Mouse (Mus musculus) kidney, embryonic 16.5 days (tissue): ENCODE measurements around the gene St6galnac3. TPM values are rescaled to one million over a fixed set of nuclear protein-coding genes. Genes with fewer than 3 reads are reported as not detected.

Experiments
- ATAC-seq: fragments of 200-750 bp; cut with Nextera tagmentation; 2 replicates; pipeline ENCODE4 v1.8.0; 2017; ENCODE audit warnings: moderate TSS enrichment; ENCODE audit not compliant: low FRiP score, low TSS enrichment
- H3K27ac ChIP-seq: fragments of 300-500 bp; sonication (generic); 2 replicates; pipeline ENCODE4 v1.5.1; 2014; ENCODE audit warnings: low read length
- H3K27me3 ChIP-seq: fragments of 300-500 bp; sonication (generic); 2 replicates; pipeline ENCODE4 v1.6.1; 2014; ENCODE audit warnings: low read length, control low read depth, mixed read lengths; ENCODE audit not compliant: insufficient read depth
- H3K36me3 ChIP-seq: fragments of 300-500 bp; sonication (generic); 2 replicates; pipeline ENCODE4 v1.6.1; 2014; ENCODE audit warnings: low read length, control low read depth, mixed read lengths; ENCODE audit not compliant: insufficient read depth
- H3K4me1 ChIP-seq: fragments of 300-500 bp; sonication (generic); 2 replicates; pipeline ENCODE4 v1.6.1; 2014; ENCODE audit warnings: low read length, control low read depth, mixed read lengths; ENCODE audit not compliant: insufficient read depth
- H3K4me2 ChIP-seq: fragments of 300-500 bp; sonication (generic); replicated peaks from 2 replicates; pipeline ENCODE4 v1.6.1; 2014; ENCODE audit warnings: low read depth, low read length
- H3K4me3 ChIP-seq: fragments of 300-500 bp; sonication (generic); 2 replicates; pipeline ENCODE4 v1.5.1; 2014; ENCODE audit warnings: mild to moderate bottlenecking, low read length
- H3K9ac ChIP-seq: fragments of 300-500 bp; sonication (generic); replicated peaks from 2 replicates; pipeline ENCODE4 v1.6.1; 2014; ENCODE audit warnings: low read length
- H3K9me3 ChIP-seq: fragments of 300-500 bp; sonication (generic); 2 replicates; pipeline ENCODE4 v1.6.1; 2016; ENCODE audit warnings: low read length, control low read depth
- WGBS: fragments of 180-500 bp; shearing (Covaris S2); extraction: QIAGEN DNeasy Blood & Tissue Kit; methylation state at CpG from one replicate; pipeline ENCODE4 v1.1.7; 2014; 5-methylcytosine and 5-hydroxymethylcytosine counted together
- polyA plus RNA-seq: library from polyadenylated mRNA; unstranded; fragments of >200 nt; fragmentation: Nextera tagmentation; extraction: Ambion mirVana; gene quantifications from 2 replicates; pipeline ENCODE4 v1.2.1, GENCODE M21; 2015

Gene St6galnac3
- polyA plus RNA-seq, 1 experiment from 2014 or later: 75.8 TPM

GRCm38 (mm10) chr3:153508592-153508991, 216.4 kb downstream of the St6galnac3 start:
- Histone ChIP-seq H3K36me3 (no peaks in the 10 kb centered on the region), H3K4me2 (no peak overlapping the region), H3K9ac (no peak overlapping the region), H3K9me3 (no peaks in the 10 kb centered on the region), H3K27me3 (no peaks in the 10 kb centered on the region), H3K4me3 (no peak overlapping the region), H3K4me1 (peaks cover 25% of the 10 kb centered on the region), H3K27ac (no peak overlapping the region)
- no peak for ATAC-seq
- WGBS: 83% methylated on average over 2 of the region's 2 CpGs

DNA sequence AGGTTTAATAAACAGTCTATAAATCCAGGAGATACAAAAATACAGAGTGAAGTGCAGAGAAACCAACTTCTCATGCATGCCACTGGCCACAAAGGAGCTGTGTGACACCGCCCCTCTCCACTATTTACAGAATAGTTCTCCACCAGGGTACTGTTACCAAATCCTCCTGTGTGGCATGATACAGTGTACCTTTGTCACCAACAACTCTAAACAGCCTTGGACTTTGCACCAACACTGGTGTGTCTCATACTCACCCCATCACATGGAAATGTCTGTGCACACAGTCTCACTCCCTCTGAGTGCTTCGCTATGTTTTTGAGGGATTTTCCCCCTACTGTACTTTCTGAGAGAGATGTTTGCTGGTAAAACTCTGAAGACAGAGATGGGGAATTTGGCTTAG, 217.4 kb downstream of the St6galnac3 start:
- H3K9me3 ChIP-seq: no peaks in the 10 kb centered on the region
- 91% methylated on average over 2 of the region's 2 CpGs for WGBS
- no peak overlapping the region for H3K27ac ChIP-seq
- no peak for ATAC-seq
- no peak overlapping the region for H3K4me2 ChIP-seq
- H3K9ac ChIP-seq: no peak overlapping the region
- H3K27me3 ChIP-seq: no peaks in the 10 kb centered on the region
- H3K36me3 ChIP-seq: no peaks in the 10 kb centered on the region
- H3K4me3 ChIP-seq: no peak overlapping the region
- H3K4me1 ChIP-seq: peaks cover 15% of the 10 kb centered on the region

- Histone ChIP-seq H3K4me1 (no peaks in the 10 kb centered on the region), H3K9me3 (no peaks in the 10 kb centered on the region), H3K4me2 (no peak overlapping the region), H3K27me3 (no peaks in the 10 kb centered on the region), H3K36me3 (no peaks in the 10 kb centered on the region), H3K9ac (no peak overlapping the region), H3K27ac (no peak overlapping the region), H3K4me3 (no peak overlapping the region)
- WGBS: 69% methylated on average over 4 of the region's 4 CpGs
- ATAC-seq: no peak
Observed at GRCm38 (mm10) chr3:153502488-153502887, 222.5 kb downstream of the St6galnac3 start.

DNA sequence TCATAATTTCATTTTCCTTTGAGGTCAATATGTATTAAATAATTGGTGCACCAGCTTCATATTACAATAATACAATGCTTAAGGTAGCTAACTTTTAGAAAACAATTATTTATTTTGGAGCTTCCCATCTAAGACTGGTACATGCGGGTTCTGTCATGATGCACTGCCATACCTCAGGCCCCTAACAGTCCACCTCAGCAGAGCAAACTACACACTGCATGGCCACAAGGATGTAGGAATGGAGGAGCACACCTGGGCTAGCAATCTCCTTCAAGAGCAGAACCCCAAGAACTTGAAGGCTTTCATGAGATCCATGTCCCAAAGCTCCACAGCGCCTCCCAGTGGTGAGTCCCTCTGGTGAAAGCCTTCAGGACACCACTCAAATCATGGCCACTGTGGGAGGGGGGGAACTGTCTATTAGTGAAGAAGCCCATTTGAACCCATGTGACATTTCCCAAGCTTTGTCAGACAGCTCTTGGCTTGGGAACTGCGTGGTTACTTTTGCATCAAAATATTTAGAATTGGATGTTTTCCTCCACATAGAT, 223.6 kb downstream of the St6galnac3 start:
- no peak overlapping the region for H3K4me2 ChIP-seq
- no peaks in the 10 kb centered on the region for H3K9me3 ChIP-seq
- H3K27me3 ChIP-seq: no peaks in the 10 kb centered on the region
- 57% methylated on average over 3 of the region's 3 CpGs for WGBS
- no peak for ATAC-seq
- no peak overlapping the region for H3K4me3 ChIP-seq
- no peaks in the 10 kb centered on the region for H3K36me3 ChIP-seq
- H3K4me1 ChIP-seq: no peaks in the 10 kb centered on the region
- H3K27ac ChIP-seq: no peak overlapping the region
- H3K9ac ChIP-seq: no peak overlapping the region

DNA sequence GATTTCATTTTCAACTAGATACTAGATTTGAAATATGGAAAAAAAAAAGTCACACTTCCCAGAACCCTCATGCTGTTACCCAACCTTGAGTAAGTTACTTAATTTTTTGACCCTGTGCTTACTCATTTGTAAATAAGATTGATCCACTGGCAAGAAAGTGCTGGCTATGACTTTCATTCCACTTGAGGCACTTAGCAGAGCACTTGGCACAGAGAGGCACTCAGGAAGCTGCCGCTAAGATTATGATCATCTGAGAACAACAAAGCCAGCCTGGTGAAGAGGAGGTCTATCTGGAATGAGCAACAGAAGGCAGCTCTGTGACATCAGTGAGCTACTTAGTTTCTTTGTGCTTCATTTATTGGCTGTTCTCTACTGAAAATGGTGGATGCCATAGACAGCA, 232.0 kb downstream of the St6galnac3 start:
- no peak overlapping the region for H3K4me2 ChIP-seq
- 68% methylated on average over 1 of the region's 1 CpGs for WGBS
- H3K4me3 ChIP-seq: no peak overlapping the region
- H3K27me3 ChIP-seq: no peaks in the 10 kb centered on the region
- no peak for ATAC-seq
- H3K27ac ChIP-seq: no peak overlapping the region
- H3K9me3 ChIP-seq: no peaks in the 10 kb centered on the region
- H3K9ac ChIP-seq: no peak overlapping the region
- peaks cover 11% of the 10 kb centered on the region for H3K4me1 ChIP-seq
- H3K36me3 ChIP-seq: no peaks in the 10 kb centered on the region

GRCm38 (mm10) chr3:153489718-153490117, 235.3 kb downstream of the St6galnac3 start:
- no peaks in the 10 kb centered on the region for H3K9me3 ChIP-seq
- no peaks in the 10 kb centered on the region for H3K27me3 ChIP-seq
- no peak overlapping the region for H3K4me3 ChIP-seq
- no peak overlapping the region for H3K9ac ChIP-seq
- no peak overlapping the region for H3K4me2 ChIP-seq
- WGBS: 67% methylated on average over 9 of the region's 9 CpGs
- ATAC-seq: no peak
- H3K27ac ChIP-seq: no peak overlapping the region
- peaks cover 11% of the 10 kb centered on the region for H3K4me1 ChIP-seq
- 0 out of 2 replicates have a peak, but pooled peaks cover 3% of the 10 kb centered on the region for H3K36me3 ChIP-seq

GRCm38 (mm10) chr3:153488931-153489330, 236.0 kb downstream of the St6galnac3 start:
- Histone ChIP-seq H3K4me2 (no peak overlapping the region), H3K4me1 (peaks cover 11% of the 10 kb centered on the region), H3K9me3 (no peaks in the 10 kb centered on the region), H3K4me3 (no peak overlapping the region), H3K27me3 (no peaks in the 10 kb centered on the region), H3K36me3 (0 out of 2 replicates have a peak, but pooled peaks cover 3% of the 10 kb centered on the region), H3K9ac (no peak overlapping the region), H3K27ac (no peak overlapping the region)
- no peak for ATAC-seq
- 77% methylated on average over 5 of the region's 5 CpGs for WGBS

GRCm38 (mm10) chr3:153485176-153485575, 239.8 kb downstream of the St6galnac3 start:
- ATAC-seq: no peak
- 79% methylated on average over 5 of the region's 5 CpGs for WGBS
- Histone ChIP-seq H3K4me3 (no peak overlapping the region), H3K9ac (no peak overlapping the region), H3K27me3 (no peaks in the 10 kb centered on the region), H3K9me3 (no peaks in the 10 kb centered on the region), H3K27ac (no peak overlapping the region), H3K36me3 (0 out of 2 replicates have a peak, but pooled peaks cover 3% of the 10 kb centered on the region), H3K4me1 (0 out of 2 replicates have a peak, but pooled peaks cover 7% of the 10 kb centered on the region), H3K4me2 (no peak overlapping the region)

GRCm38 (mm10) chr3:153484701-153485100, 240.3 kb downstream of the St6galnac3 start:
- no peak overlapping the region for H3K4me2 ChIP-seq
- 0 out of 2 replicates have a peak, but pooled peaks cover 3% of the 10 kb centered on the region for H3K36me3 ChIP-seq
- 76% methylated on average over 7 of the region's 7 CpGs for WGBS
- H3K4me3 ChIP-seq: no peak overlapping the region
- 0 out of 2 replicates have a peak, but pooled peaks cover 7% of the 10 kb centered on the region for H3K4me1 ChIP-seq
- no peak for ATAC-seq
- no peak overlapping the region for H3K27ac ChIP-seq
- H3K9me3 ChIP-seq: no peaks in the 10 kb centered on the region
- no peak overlapping the region for H3K9ac ChIP-seq
- H3K27me3 ChIP-seq: no peaks in the 10 kb centered on the region

GRCm38 (mm10) chr3:153483691-153484090, 241.3 kb downstream of the St6galnac3 start:
- H3K27me3 ChIP-seq: no peaks in the 10 kb centered on the region
- ATAC-seq: no peak
- no peaks in the 10 kb centered on the region for H3K9me3 ChIP-seq
- H3K36me3 ChIP-seq: 0 out of 2 replicates have a peak, but pooled peaks cover 3% of the 10 kb centered on the region
- no peak overlapping the region for H3K4me2 ChIP-seq
- H3K27ac ChIP-seq: no peak overlapping the region
- 0 out of 2 replicates have a peak, but pooled peaks cover 7% of the 10 kb centered on the region for H3K4me1 ChIP-seq
- no peak overlapping the region for H3K9ac ChIP-seq
- H3K4me3 ChIP-seq: no peak overlapping the region
- 79% methylated on average over 4 of the region's 4 CpGs for WGBS
